Mouse (Mus musculus): ENCODE data around the gene Inpp5a.

DNA sequence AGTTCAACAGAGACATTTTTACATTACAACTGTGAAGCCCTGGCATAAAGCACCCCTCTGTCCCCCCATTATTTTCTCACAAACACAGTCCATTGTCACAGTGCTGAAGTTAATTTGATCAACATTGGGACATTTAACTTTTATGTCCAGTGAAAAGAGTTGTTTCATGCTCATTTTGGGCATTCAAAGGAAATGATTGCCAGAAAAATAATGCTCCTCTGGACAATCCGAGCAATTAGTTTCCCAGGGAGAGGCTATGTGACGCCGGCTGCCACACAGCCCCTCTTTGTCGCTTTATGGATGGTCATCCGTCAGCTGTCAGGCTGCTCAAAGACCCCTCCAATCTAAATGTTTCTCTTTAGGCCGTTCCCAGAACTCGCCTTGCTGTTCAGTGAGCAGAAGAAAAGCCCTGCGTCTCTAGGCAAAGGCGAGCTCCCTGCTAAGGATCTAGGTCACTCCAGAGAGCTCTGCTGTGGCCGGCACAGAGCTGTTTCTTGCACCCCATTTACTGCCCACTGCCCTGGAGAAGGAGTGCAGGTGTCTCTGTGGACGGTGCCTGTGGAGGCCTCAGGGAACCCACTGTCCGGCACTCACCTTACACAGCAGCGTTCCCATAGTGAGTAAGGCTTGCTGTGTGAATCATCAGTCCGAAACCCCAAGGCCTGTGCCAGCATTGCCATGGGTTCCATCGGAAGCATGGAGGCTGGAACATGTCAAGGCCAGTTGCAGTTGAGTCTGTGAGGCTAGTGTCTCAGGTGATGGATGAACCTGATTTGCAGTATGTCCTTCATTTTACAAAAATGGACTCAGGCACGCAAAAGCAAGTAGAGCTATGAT, 141.9 kb downstream of the Inpp5a start:
- TF ChIP-seq CTCF (conservative IDR thresholded peaks at IDR 0.05; ENCODE audit: insufficient read depth, insufficient read length, low read depth, low read length) (no peak), POLR2A (IDR thresholded peaks at IDR 0.05; ENCODE audit: low read depth, low read length) (no peak)
